Mouse (Mus musculus): ENCODE results near the gene Pex10. TPM values are rescaled to one million over a fixed set of nuclear protein-coding genes. Genes with fewer than 3 reads are reported as not detected.

Pex10 gene
- 23.3 and 23.7 TPM in 2 replicates for polyA plus RNA-seq (2016; fragmentation: Nextera tagmentation; extraction: Ambion mirVana)

DNA sequence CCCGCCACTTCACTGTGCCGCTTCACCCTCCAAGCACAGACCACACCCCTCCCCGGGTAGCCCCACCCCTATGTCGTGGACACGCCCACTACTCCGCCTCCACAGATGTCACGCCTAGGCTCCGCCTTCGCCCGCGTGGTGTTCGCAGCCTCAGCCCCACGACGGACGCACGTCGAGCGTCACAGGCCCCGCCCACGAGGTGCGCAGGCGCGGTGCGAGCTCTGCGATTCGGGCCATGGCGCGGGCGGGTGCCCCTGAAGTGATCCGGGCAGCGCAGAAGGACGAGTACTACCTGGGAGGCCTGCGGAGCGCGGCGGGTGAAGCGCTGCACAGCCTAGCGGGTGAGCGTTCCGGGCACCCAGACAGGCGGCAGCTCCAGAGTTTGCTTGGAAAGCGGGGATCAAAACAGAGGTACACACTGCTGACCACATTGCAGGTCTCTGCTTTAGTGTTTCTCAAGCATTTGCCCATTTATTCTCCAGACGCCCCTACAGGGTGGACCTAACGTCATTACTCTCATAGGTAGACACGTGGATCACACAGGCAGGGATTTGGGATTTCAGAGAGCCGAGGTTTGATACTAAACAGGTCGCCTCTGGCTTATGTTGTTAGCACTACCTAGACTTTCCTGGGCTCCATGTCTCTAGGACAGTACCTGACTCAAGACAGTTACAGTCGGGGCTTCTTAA, at the start of gene Pex10:
TSS of gene Pex10 (plus strand) at position 183 of the 689 bp plus-strand sequence.
- WGBS: under 1% methylated on average over 48 of the region's 48 CpGs
- H3K4me3 ChIP-seq: peak within 1 kb of the TSS; percentile 68
- ATAC-seq (ENCODE audit: insufficient number of reproducible peaks, insufficient read depth, low FRiP score, low TSS enrichment): peak; percentile 78

DNA sequence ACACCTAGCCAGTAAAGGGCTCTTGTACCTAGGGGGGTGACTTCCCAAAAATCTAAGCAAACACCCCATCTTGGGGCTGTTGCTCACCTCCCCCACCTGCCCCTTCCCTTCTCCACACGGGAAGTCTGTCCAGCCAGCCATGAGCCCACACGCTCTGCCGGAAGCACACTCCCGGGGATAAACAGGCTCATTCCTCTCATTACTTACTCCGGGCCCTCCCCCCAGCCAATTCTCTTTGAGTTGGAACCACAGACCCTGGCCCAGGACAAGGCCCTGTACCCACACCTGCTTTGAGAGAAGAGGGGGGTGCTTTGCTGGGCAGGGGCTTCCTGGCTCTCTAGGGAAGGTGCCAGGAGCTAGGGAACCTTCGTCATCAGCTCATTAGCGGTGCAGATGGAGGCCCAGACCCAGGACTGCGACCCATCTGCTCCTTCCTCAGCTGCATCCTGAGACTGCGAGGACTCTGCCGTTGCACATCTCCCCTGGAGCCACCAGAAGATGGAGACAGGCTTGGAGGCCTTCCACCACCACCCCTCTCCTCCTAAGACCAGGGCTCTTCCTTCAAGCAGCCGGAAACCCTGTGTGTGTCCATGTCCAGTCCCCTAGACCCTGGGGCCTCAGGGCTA, 49.5 kb upstream of the Pex10 start:
- H3K4me3 ChIP-seq: no peak overlapping the region
- H3K9ac ChIP-seq: no peak overlapping the region
- H3K36me3 ChIP-seq: no peaks in the 10 kb centered on the region
- H3K4me1 ChIP-seq: peaks cover 22% of the 10 kb centered on the region
- no peak overlapping the region for H3K4me2 ChIP-seq (replicated peaks)
- no peaks in the 10 kb centered on the region for H3K27me3 ChIP-seq
- no peak overlapping the region for H3K27ac ChIP-seq
- 64% methylated on average over 11 of the region's 11 CpGs for WGBS
- no peak for ATAC-seq (ENCODE audit: insufficient number of reproducible peaks, insufficient read depth, low FRiP score, low TSS enrichment)
- H3K9me3 ChIP-seq: no peaks in the 10 kb centered on the region

More for the DNA sequence above, at the start of gene Pex10:
- Histone ChIP-seq H3K27me3 (no peaks in the 10 kb centered on the region), H3K9me3 (no peaks in the 10 kb centered on the region), H3K4me1 (peaks cover 10% of the 10 kb centered on the region), H3K4me2 (replicated peaks) (peak within 1 kb of the TSS; percentile 70), H3K27ac (peak within 1 kb of the TSS; percentile 83), H3K36me3 (peaks cover 37% of the 10 kb centered on the region), H3K9ac (peak within 1 kb of the TSS; percentile 74)

DNA sequence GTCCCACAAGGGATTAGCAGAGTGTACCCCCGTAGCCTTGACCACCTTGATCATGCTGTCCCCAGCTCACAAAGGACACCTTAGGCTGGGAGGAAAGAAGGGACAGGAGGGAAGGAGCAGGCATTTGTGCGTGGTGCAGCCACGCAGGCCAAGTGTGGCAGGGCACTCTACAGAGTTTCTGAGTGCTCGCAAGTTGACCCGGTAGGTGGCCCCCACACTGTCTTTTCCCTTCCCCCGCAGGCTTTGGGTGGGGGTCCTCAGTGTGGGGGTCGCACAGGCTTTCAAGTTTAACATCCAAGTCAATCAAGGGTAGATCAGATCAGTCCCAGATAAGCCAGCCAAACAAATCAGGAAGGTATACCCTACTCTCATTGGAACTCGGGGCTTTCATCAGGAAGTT, 48.8 kb upstream of the Pex10 start:
- Histone ChIP-seq H3K4me1 (peaks cover 22% of the 10 kb centered on the region), H3K4me3 (no peak overlapping the region), H3K36me3 (no peaks in the 10 kb centered on the region), H3K9ac (no peak overlapping the region), H3K27me3 (no peaks in the 10 kb centered on the region), H3K4me2 (replicated peaks) (no peak overlapping the region), H3K9me3 (no peaks in the 10 kb centered on the region), H3K27ac (no peak overlapping the region)
- no peak for ATAC-seq (ENCODE audit: insufficient number of reproducible peaks, insufficient read depth, low FRiP score, low TSS enrichment)
- WGBS: 76% methylated on average over 8 of the region's 8 CpGs

GRCm38 (mm10) chr4:155018601-155019335, 48.0 kb upstream of the Pex10 start:
- H3K27me3 ChIP-seq: no peaks in the 10 kb centered on the region
- H3K27ac ChIP-seq: no peak overlapping the region
- H3K4me1 ChIP-seq: peaks cover 22% of the 10 kb centered on the region
- peak overlapping the region; percentile 16; the same call in 1 of the 2 replicates for H3K4me3 ChIP-seq
- ATAC-seq (ENCODE audit: insufficient number of reproducible peaks, insufficient read depth, low FRiP score, low TSS enrichment): peak; percentile 23; the same call in 1 of the 2 replicates
- no peaks in the 10 kb centered on the region for H3K9me3 ChIP-seq
- H3K9ac ChIP-seq: no peak overlapping the region
- H3K4me2 ChIP-seq (replicated peaks): peak overlapping the region; percentile 41
- H3K36me3 ChIP-seq: no peaks in the 10 kb centered on the region
- 4% methylated on average over 15 of the region's 15 CpGs for WGBS

DNA sequence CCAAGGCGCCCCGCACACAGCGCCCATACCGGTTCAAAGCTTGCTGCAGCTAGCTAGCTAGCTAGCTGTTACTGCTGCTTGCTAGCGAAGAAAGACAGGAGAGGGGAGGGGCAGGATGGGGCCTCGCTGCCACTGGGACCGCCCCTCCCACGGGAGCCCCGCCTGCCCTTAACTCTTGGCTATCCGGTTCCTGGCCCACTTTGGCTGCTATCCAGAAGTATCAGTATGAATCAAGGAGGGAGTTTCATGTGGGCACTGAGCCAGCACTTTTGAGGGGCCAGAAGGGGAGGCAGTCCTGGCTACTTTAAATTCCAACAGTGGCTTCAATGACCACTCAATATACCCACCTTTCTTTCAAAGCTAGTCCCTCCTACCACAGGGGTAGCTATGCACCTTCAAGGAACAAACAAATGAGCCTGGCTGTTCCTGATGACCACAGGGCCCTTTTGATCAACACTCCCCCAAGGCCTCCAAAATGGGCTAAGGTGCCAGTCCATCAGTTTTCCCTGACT, 47.4 kb upstream of the Pex10 start:
- Histone ChIP-seq H3K27me3 (no peaks in the 10 kb centered on the region), H3K9ac (no peak overlapping the region), H3K4me3 (peak overlapping the region; percentile 16; the same call in 1 of the 2 replicates), H3K36me3 (no peaks in the 10 kb centered on the region), H3K4me1 (peaks cover 22% of the 10 kb centered on the region), H3K27ac (no peak overlapping the region), H3K4me2 (replicated peaks) (peak overlapping the region; percentile 41), H3K9me3 (no peaks in the 10 kb centered on the region)
- ATAC-seq (ENCODE audit: insufficient number of reproducible peaks, insufficient read depth, low FRiP score, low TSS enrichment): peak; percentile 5; the same call in 1 of the 2 replicates
- 0% methylated on average over 10 of the region's 10 CpGs for WGBS

GRCm38 (mm10) chr4:155020141-155020540, 46.7 kb upstream of the Pex10 start:
- Histone ChIP-seq H3K9me3 (no peaks in the 10 kb centered on the region), H3K4me1 (peaks cover 22% of the 10 kb centered on the region), H3K4me3 (no peak overlapping the region), H3K27ac (no peak overlapping the region), H3K36me3 (no peaks in the 10 kb centered on the region), H3K4me2 (replicated peaks) (no peak overlapping the region), H3K27me3 (no peaks in the 10 kb centered on the region), H3K9ac (no peak overlapping the region)
- ATAC-seq (ENCODE audit: insufficient number of reproducible peaks, insufficient read depth, low FRiP score, low TSS enrichment): no peak
- 59% methylated on average over 1 of the region's 1 CpGs for WGBS

DNA sequence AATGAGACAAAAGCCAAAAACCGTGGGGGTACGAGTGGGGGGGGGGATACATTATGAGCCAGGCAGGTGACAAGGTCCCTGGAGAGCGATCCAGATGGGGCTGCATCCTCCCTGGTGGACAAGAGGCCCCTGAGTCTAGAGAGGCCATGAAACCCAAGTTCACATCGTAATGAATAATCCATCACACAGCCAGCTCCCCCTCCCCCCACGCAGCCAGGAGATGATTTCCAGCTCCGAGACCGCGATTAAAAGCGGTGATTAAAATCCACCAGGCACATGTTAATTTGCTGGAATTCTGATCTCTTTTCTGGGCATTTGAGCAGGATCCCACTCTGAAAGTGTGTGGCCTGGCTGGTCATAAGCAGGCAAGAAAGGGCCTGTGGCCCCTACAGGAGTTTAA, 46.0 kb upstream of the Pex10 start:
- Histone ChIP-seq H3K27ac (no peak overlapping the region), H3K36me3 (no peaks in the 10 kb centered on the region), H3K4me1 (peaks cover 22% of the 10 kb centered on the region), H3K27me3 (no peaks in the 10 kb centered on the region), H3K9ac (no peak overlapping the region), H3K4me2 (replicated peaks) (no peak overlapping the region), H3K9me3 (no peaks in the 10 kb centered on the region), H3K4me3 (no peak overlapping the region)
- WGBS: 69% methylated on average over 9 of the region's 9 CpGs
- ATAC-seq (ENCODE audit: insufficient number of reproducible peaks, insufficient read depth, low FRiP score, low TSS enrichment): no peak

- 76% methylated on average over 7 of the region's 7 CpGs for WGBS
- ATAC-seq (ENCODE audit: insufficient number of reproducible peaks, insufficient read depth, low FRiP score, low TSS enrichment): no peak
Observed at GRCm38 (mm10) chr4:155022228-155022855, 44.5 kb upstream of the Pex10 start.

DNA sequence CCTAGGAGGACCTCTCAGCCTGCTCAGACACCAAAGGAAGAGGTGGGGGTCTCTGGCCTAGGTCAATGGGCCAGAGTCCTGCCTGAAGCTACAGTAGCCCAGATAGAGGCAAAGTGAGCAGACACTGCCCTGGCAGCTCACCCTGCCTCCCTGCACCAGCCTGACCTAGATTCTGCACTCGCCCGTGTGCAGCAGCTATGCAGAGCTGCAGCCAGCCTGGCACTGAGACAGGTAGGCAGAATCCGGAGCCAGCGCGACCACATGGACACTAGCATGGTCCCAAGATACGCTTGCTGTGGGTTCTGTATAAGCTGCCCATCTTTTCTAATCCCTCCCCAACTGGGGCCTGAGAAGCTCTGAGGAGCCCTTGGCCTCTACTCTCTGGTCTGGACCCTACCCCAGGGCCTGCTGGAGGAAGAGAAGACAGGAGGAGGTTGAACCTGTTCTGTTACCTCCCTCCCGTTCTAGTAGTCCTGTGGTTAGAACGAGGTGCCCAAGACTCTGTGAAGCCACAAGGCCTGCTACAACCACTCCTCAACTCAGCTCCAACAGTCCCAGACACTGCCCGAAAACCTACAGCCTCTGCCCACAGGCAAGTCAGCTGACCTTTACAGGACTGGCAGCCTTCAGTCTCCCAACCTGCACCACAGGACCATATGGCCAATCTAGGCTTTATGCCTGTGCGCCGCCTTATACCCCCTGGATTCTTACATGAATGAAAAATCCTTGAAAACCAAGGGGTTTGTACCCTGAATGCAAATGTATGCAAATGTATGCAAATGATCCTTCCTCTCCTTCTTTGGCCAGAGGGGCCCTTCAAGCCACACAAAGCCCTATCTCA, 42.4 kb upstream of the Pex10 start:
- no peak overlapping the region for H3K4me3 ChIP-seq
- 83% methylated on average over 11 of the region's 11 CpGs for WGBS
- 0 out of 2 replicates have a peak, but pooled peaks cover 4% of the 10 kb centered on the region for H3K9me3 ChIP-seq
- no peak overlapping the region for H3K27ac ChIP-seq
- no peak overlapping the region for H3K4me2 ChIP-seq (replicated peaks)
- no peaks in the 10 kb centered on the region for H3K27me3 ChIP-seq
- no peaks in the 10 kb centered on the region for H3K36me3 ChIP-seq
- ATAC-seq (ENCODE audit: insufficient number of reproducible peaks, insufficient read depth, low FRiP score, low TSS enrichment): no peak
- peaks cover 11% of the 10 kb centered on the region for H3K4me1 ChIP-seq
- H3K9ac ChIP-seq: no peak overlapping the region

More at GRCm38 (mm10) chr4:155022228-155022855, 44.5 kb upstream of the Pex10 start:
- Histone ChIP-seq H3K9me3 (0 out of 2 replicates have a peak, but pooled peaks cover 4% of the 10 kb centered on the region), H3K4me3 (no peak overlapping the region), H3K9ac (no peak overlapping the region), H3K27me3 (no peaks in the 10 kb centered on the region), H3K36me3 (no peaks in the 10 kb centered on the region), H3K4me1 (peaks cover 22% of the 10 kb centered on the region), H3K4me2 (replicated peaks) (no peak overlapping the region), H3K27ac (no peak overlapping the region)

DNA sequence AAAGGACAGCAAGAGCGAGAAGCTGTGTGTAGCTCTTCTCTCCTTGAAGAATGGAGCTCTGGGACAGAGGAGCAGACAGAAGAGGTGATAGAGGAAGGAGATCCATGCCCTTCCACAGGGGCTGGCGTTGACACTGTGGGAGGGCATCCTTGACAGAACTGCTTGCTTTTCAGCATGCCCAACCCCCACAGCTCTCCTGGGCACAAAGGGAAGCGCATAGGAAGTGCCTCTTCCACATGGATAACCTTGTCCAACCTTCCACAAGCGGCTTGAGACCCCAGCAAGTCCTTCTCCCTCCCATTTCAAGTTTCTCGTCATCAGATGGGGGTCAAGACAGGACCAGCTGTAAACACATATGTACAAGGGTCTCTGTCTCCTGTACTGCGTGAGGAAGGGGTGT, 33.7 kb upstream of the Pex10 start:
- H3K27me3 ChIP-seq: peaks cover 58% of the 10 kb centered on the region
- H3K36me3 ChIP-seq: no peaks in the 10 kb centered on the region
- WGBS: 38% methylated on average over 6 of the region's 6 CpGs
- no peak for ATAC-seq (ENCODE audit: insufficient number of reproducible peaks, insufficient read depth, low FRiP score, low TSS enrichment)
- no peak overlapping the region for H3K9ac ChIP-seq
- H3K4me1 ChIP-seq: peaks cover 4% of the 10 kb centered on the region; the same call in 1 of the 2 replicates
- no peaks in the 10 kb centered on the region for H3K9me3 ChIP-seq
- H3K27ac ChIP-seq: no peak overlapping the region
- no peak overlapping the region for H3K4me3 ChIP-seq
- no peak overlapping the region for H3K4me2 ChIP-seq (replicated peaks)

Data from embryonic facial prominence, embryonic 12.5 days (tissue).